Mouse (Mus musculus) forebrain, embryonic 16.5 days (tissue): ENCODE results near the gene Rnd2. TPM values are rescaled to one million over a fixed set of nuclear protein-coding genes. Genes with fewer than 3 reads are reported as not detected.

ENCODE experiments used
- ATAC-seq: fragments of 200-750 bp; cut with Nextera tagmentation; 2 replicates; pipeline ENCODE4 v1.8.0; 2017; ENCODE audit warnings: mild to moderate bottlenecking, moderate library complexity
- H3K27ac ChIP-seq: fragments of 300-500 bp; sonication (generic); 2 replicates; pipeline ENCODE4 v1.5.1; 2014; ENCODE audit warnings: low read length, control low read depth
- H3K27me3 ChIP-seq: fragments of 300-500 bp; sonication (generic); replicated peaks from 2 replicates; pipeline ENCODE4 v1.6.1; 2014; ENCODE audit warnings: low read length; ENCODE audit not compliant: control insufficient read depth, insufficient read depth
- H3K36me3 ChIP-seq: fragments of 300-500 bp; sonication (generic); 2 replicates; pipeline ENCODE4 v1.6.1; 2014; ENCODE audit not compliant: control insufficient read depth, insufficient read depth
- H3K4me1 ChIP-seq: fragments of 300-500 bp; sonication (generic); replicated peaks from 2 replicates; pipeline ENCODE4 v1.6.1; 2014; ENCODE audit warnings: low read length; ENCODE audit not compliant: control insufficient read depth, insufficient read depth
- H3K4me2 ChIP-seq: fragments of 300-500 bp; sonication (generic); 2 replicates; pipeline ENCODE4 v1.6.1; 2014; ENCODE audit warnings: mild to moderate bottlenecking, low read length, control low read depth
- H3K4me3 ChIP-seq: fragments of 300-500 bp; sonication (generic); replicated peaks from 2 replicates; pipeline ENCODE4 v1.5.1; 2014; ENCODE audit warnings: mild to moderate bottlenecking, low read length, control low read depth
- H3K9ac ChIP-seq: fragments of 300-500 bp; sonication (generic); replicated peaks from 2 replicates; pipeline ENCODE4 v1.6.1; 2014; ENCODE audit warnings: low read depth, low read length, control low read depth
- H3K9me3 ChIP-seq: fragments of 300-500 bp; sonication (generic); 2 replicates; pipeline ENCODE4 v1.6.1; 2016; ENCODE audit warnings: low read length; ENCODE audit not compliant: control insufficient read depth
- WGBS: fragments of 180-500 bp; shearing (Covaris S2); extraction: QIAGEN DNeasy Blood & Tissue Kit; methylation state at CpG from one replicate; pipeline ENCODE4 v1.1.7; 2014; 5-methylcytosine and 5-hydroxymethylcytosine counted together
- polyA plus RNA-seq: library from polyadenylated mRNA; unstranded; fragments of >200 nt; fragmentation: Nextera tagmentation; extraction: Ambion mirVana; gene quantifications from 2 replicates; pipeline ENCODE4 v1.2.1, GENCODE M21; 2015

Rnd2 gene
- polyA plus RNA-seq, 1 experiment from 2014 or later: 95.8 TPM

DNA sequence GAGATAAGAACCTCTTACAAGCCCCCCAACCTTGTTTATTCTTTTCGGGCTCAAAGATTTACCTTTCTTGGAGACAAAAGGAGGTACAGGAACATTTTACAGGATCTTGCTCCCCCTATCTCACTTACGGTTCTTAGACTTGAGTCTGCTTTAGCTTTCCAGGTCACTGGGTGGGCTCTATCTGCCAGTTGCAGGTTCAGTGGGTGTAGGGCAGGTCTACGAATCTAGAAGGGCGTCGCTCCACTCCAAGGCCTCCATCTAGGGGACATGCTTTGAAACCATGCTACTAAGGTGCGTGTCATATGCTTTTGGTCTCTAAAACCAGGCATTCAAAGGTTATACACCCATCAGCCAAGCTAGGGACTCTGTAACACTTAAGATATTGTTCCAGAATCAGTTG, 19.4 kb downstream of the Rnd2 start:
- WGBS: 74% methylated on average over 6 of the region's 6 CpGs
- H3K4me3 ChIP-seq: no peak overlapping the region
- H3K4me2 ChIP-seq: no peak overlapping the region
- H3K9me3 ChIP-seq: no peaks in the 10 kb centered on the region
- H3K36me3 ChIP-seq: no peaks in the 10 kb centered on the region
- H3K4me1 ChIP-seq: peaks cover 8% of the 10 kb centered on the region
- no peak for ATAC-seq
- H3K27ac ChIP-seq: peak overlapping the region; percentile 4; the same call in 1 of the 2 replicates
- H3K27me3 ChIP-seq: no peaks in the 10 kb centered on the region
- no peak overlapping the region for H3K9ac ChIP-seq

DNA sequence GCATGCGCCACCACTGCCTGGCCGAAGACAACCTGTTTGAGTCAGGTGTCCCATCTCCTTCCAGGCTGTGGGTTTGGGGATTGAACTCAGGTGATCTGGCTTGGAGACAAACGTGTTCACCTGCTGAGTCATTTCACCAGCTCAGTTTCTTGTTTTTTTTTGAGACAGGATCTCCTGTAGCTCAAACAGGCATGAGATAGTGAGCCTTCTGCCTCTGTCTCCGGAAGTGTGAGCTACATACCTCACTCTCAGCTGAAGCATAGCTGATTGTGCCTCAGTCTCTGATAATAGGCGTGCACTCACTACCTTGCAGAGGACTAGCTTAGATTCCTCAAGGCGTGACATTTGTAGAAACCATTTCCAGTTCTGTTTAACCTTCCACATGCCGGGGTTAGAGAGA, 20.0 kb downstream of the Rnd2 start:
- H3K4me1 ChIP-seq: peaks cover 2% of the 10 kb centered on the region
- H3K36me3 ChIP-seq: no peaks in the 10 kb centered on the region
- no peaks in the 10 kb centered on the region for H3K9me3 ChIP-seq
- no peak for ATAC-seq
- 92% methylated on average over 7 of the region's 7 CpGs for WGBS
- no peaks in the 10 kb centered on the region for H3K27me3 ChIP-seq
- H3K4me2 ChIP-seq: no peak overlapping the region
- H3K4me3 ChIP-seq: no peak overlapping the region
- no peak overlapping the region for H3K27ac ChIP-seq
- H3K9ac ChIP-seq: no peak overlapping the region

DNA sequence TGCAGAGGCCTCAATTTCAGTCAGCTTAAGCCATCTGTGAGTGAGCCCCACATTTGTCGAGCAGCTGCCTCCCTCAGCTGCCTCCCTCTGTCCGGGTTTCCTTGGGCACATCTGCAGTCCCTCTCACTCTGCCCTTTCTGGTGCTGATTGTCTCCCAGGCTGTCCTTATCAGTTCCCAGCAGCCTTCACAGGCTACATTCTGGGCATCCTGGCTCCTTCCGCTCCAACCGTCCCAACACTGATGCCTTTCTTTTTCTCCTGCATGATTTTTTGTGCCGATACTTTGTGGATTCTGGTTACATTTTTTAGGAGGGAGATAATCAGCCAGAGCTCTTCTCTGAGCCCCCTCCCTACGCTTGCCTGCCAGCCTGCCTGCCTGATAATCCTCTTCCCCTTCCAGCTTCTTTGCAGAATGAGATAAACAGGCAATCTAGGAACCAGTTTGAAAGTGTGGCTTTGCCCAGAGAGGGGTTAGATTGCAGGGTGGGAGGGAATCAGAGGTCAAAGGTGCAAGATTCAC, 20.8 kb downstream of the Rnd2 start:
- Histone ChIP-seq H3K9ac (no peak overlapping the region), H3K36me3 (no peaks in the 10 kb centered on the region), H3K27me3 (no peaks in the 10 kb centered on the region), H3K27ac (peak overlapping the region; percentile 25; the same call in 1 of the 2 replicates), H3K9me3 (no peaks in the 10 kb centered on the region), H3K4me1 (no peaks in the 10 kb centered on the region; the same call in 1 of the 2 replicates), H3K4me3 (no peak overlapping the region), H3K4me2 (no peak overlapping the region)
- WGBS: 43% methylated on average over 6 of the region's 6 CpGs
- ATAC-seq: no peak; the same call in 1 of the 2 replicates

DNA sequence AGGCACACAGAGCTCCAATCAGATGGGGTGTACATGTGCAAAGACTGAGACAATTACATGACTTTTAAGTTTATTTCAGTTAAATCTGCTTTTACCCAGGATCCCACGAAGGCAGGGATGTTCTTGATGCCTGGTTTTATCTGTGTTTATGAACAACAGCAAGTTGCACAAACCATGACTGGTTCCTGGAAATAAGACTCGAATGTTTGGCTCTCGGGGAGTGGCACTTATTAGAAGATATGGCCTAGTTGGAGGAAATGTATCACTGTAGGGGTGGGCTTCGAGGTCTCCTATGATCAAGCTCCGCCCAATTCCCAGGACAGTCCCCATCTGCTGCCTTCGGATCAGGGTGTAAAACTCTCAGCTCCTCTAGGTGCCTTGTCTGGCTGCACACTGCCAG, 21.3 kb downstream of the Rnd2 start:
- no peak overlapping the region for H3K27ac ChIP-seq
- ATAC-seq: no peak
- no peaks in the 10 kb centered on the region; the same call in 1 of the 2 replicates for H3K4me1 ChIP-seq
- H3K4me2 ChIP-seq: no peak overlapping the region
- H3K27me3 ChIP-seq: no peaks in the 10 kb centered on the region
- no peaks in the 10 kb centered on the region for H3K36me3 ChIP-seq
- H3K9ac ChIP-seq: no peak overlapping the region
- 79% methylated on average over 6 of the region's 6 CpGs for whole genome bisulfite sequencing
- no peaks in the 10 kb centered on the region for H3K9me3 ChIP-seq
- no peak overlapping the region for H3K4me3 ChIP-seq

DNA sequence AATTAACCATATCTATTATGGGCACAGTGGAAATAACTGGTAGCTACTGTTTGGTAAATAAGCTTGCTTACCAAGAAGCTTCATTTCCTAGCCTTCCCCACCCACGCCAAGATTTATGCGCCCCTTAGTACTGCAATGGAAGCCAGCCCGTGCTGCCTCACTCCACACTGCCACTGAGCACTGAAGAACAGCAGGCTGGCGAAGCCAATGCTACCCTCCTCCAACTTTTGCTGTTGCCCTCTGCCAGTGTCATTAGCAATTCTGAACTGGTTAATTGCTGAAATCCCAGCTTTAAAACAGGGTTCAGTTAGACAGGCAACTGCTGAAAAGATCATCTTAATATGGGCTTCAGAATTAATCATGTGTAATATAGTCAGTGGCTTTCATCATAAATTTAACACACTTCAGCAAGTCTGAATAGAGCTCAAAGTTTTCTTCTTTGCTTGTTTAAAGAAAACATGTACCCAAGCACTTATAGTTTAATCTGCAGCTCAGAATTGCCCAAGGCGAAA, 41.5 kb downstream of the Rnd2 start:
- peaks cover 3% of the 10 kb centered on the region; the same call in 1 of the 2 replicates for H3K4me1 ChIP-seq
- H3K27ac ChIP-seq: no peak overlapping the region; the same call in 1 of the 2 replicates
- no peaks in the 10 kb centered on the region for H3K27me3 ChIP-seq
- H3K9ac ChIP-seq: no peak overlapping the region
- no peak overlapping the region for H3K4me2 ChIP-seq
- no peaks in the 10 kb centered on the region for H3K9me3 ChIP-seq
- no peaks in the 10 kb centered on the region for H3K36me3 ChIP-seq
- peak; percentile 84 for ATAC-seq
- no peak overlapping the region for H3K4me3 ChIP-seq
- WGBS: 35% methylated on average over 5 of the region's 5 CpGs

DNA sequence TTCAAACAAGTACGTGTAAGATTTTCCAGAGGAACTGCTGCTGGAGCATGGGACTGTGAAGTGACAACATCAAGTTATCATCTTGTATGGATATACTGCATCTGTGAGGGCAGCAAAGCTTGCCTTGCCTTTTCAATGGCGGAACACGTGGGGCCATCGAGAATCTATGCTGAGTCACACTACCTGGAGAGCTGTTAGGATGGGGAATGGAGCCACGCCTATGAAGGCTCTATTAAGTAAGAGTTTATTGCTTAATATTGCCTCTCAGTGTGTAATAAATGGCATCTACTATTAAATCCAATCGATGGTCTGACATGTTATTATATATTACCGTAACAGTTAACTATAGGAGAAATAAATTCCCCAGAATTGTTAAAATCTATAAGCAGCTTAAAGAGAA, 42.3 kb downstream of the Rnd2 start:
- H3K27me3 ChIP-seq: no peaks in the 10 kb centered on the region
- H3K9ac ChIP-seq: no peak overlapping the region
- no peaks in the 10 kb centered on the region for H3K9me3 ChIP-seq
- ATAC-seq: no peak
- 92% methylated on average over 7 of the region's 7 CpGs for WGBS
- no peaks in the 10 kb centered on the region for H3K36me3 ChIP-seq
- H3K4me1 ChIP-seq: peaks cover 3% of the 10 kb centered on the region; the same call in 1 of the 2 replicates
- H3K27ac ChIP-seq: no peak overlapping the region
- H3K4me3 ChIP-seq: no peak overlapping the region
- H3K4me2 ChIP-seq: no peak overlapping the region

DNA sequence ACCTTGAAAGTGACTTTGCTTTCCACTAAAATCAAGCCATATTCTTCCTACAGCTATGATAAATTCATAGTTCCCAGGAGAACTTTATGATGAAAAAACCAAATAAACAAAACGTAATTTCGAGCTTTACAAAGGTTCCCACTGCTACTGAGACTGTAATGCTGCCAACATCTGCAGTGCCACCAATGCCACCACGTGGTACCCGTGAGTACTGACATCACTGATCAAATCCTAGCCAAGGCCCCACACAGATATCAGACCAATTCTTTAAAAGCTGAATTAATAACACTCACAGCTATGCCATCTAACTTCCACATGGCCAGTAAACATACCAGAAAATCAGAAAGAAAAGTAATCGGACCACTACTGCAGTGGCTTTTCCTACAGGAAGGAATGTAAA, 54.1 kb downstream of the Rnd2 start:
- ATAC-seq: no peak
- Histone ChIP-seq H3K4me2 (no peak overlapping the region), H3K4me3 (no peak overlapping the region), H3K27me3 (no peaks in the 10 kb centered on the region), H3K4me1 (no peaks in the 10 kb centered on the region), H3K9ac (no peak overlapping the region), H3K36me3 (no peaks in the 10 kb centered on the region), H3K9me3 (no peaks in the 10 kb centered on the region), H3K27ac (no peak overlapping the region)
- 75% methylated on average over 5 of the region's 5 CpGs for WGBS

DNA sequence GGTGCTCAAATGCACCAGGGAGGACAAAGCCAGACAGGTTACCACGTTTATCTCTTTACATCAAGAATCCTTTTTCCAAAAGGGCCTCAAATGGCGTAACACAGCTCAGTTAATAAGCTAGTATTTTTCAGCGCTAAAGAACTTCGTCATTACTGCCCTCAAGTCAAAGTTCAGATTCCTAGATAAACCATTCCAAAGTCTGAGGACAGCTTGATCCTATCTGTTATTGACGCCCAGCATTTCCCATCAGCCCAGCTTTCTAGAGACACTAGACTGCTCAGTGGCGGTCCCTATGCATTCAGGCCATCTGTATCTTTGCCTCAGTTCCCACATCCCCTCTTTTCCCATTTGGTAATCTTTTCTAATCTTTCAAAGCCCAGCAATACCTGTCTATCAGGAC, 54.6 kb downstream of the Rnd2 start:
- ATAC-seq: no peak
- Histone ChIP-seq H3K9me3 (no peaks in the 10 kb centered on the region), H3K4me2 (no peak overlapping the region), H3K4me1 (no peaks in the 10 kb centered on the region), H3K27ac (no peak overlapping the region), H3K27me3 (no peaks in the 10 kb centered on the region), H3K9ac (no peak overlapping the region), H3K4me3 (no peak overlapping the region), H3K36me3 (no peaks in the 10 kb centered on the region)
- WGBS: 92% methylated on average over 6 of the region's 6 CpGs
